Mouse (Mus musculus) stomach, postnatal 0 days (tissue): ENCODE data around the gene Asphd2. TPM values are rescaled to one million over a fixed set of nuclear protein-coding genes. Genes with fewer than 3 reads are reported as not detected.

Source experiments
- ATAC-seq: fragments of 200-750 bp; cut with Nextera tagmentation; 2 replicates; pipeline ENCODE4 v1.8.0; 2017; ENCODE audit not compliant: low FRiP score, low TSS enrichment
- DNase-seq: peaks from one replicate; pipeline ENCODE4 v3.0.0-alpha.2; 2016; ENCODE audit warnings: low spot score
- H3K27ac ChIP-seq: fragments of 300-500 bp; sonication (generic); replicated peaks from 2 replicates; pipeline ENCODE4 v1.5.1; 2014; ENCODE audit warnings: mild to moderate bottlenecking, control low read depth
- H3K27me3 ChIP-seq: fragments of 300-500 bp; sonication (generic); 2 replicates; pipeline ENCODE4 v1.6.1; 2014; ENCODE audit warnings: low read length; ENCODE audit not compliant: control insufficient read depth, insufficient read depth
- H3K36me3 ChIP-seq: fragments of 300-500 bp; sonication (generic); 2 replicates; pipeline ENCODE4 v1.6.1; 2014; ENCODE audit warnings: low read length, mixed read lengths; ENCODE audit not compliant: control insufficient read depth, insufficient read depth
- H3K4me1 ChIP-seq: fragments of 300-500 bp; sonication (generic); replicated peaks from 2 replicates; pipeline ENCODE4 v1.6.1; 2014; ENCODE audit warnings: antibody characterized with exemption; ENCODE audit not compliant: control insufficient read depth, insufficient read depth
- H3K4me2 ChIP-seq: fragments of 300-500 bp; sonication (generic); replicated peaks from 2 replicates; pipeline ENCODE4 v1.6.1; 2014; ENCODE audit warnings: low read depth, mild to moderate bottlenecking, control low read depth, moderate library complexity
- H3K4me3 ChIP-seq: fragments of 300-500 bp; sonication (generic); 2 replicates; pipeline ENCODE4 v1.5.1; 2014; ENCODE audit warnings: low read depth, low read length, control low read depth
- H3K9ac ChIP-seq: fragments of 300-500 bp; sonication (generic); 2 replicates; pipeline ENCODE4 v1.6.1; 2014; ENCODE audit warnings: mild to moderate bottlenecking, low read length, control low read depth, mixed read lengths
- H3K9me3 ChIP-seq: fragments of 300-500 bp; sonication (generic); 2 replicates; pipeline ENCODE4 v1.6.1; 2016; ENCODE audit warnings: low read length; ENCODE audit not compliant: control insufficient read depth
- CTCF ChIP-seq: IDR thresholded peaks from 2 replicates; pipeline ENCODE4 v1.5.1; 2016; ENCODE audit warnings: antibody characterized with exemption, low read depth, mild to moderate bottlenecking, moderate library complexity
- EP300 ChIP-seq: optimal IDR thresholded peaks from 2 replicates; pipeline ENCODE3; 2016; ENCODE audit warnings: antibody characterized with exemption
- WGBS: fragments of 180-500 bp; shearing (Covaris S2); extraction: QIAGEN DNeasy Blood & Tissue Kit; methylation state at CpG from one replicate; pipeline ENCODE4 v1.1.7; 2014; 5-methylcytosine and 5-hydroxymethylcytosine counted together
- polyA plus RNA-seq: library from polyadenylated mRNA; unstranded; fragments of >200 nt; fragmentation: Nextera tagmentation; extraction: Ambion mirVana; gene quantifications from 2 replicates; pipeline ENCODE4 v1.2.1, GENCODE M21; 2015

The Asphd2 gene
- polyA plus RNA-seq, 1 experiment from 2014 or later, result 4.4 TPM

- no peak overlapping the region for H3K4me3 ChIP-seq
- no peaks in the 10 kb centered on the region for H3K27me3 ChIP-seq
- ATAC-seq, result peak; percentile 79
- H3K4me1 ChIP-seq, result no peaks in the 10 kb centered on the region; the same call in 1 of the 2 replicates
- 0 out of 2 replicates have a peak overlapping the region, but pooled peaks have one; percentile 53 for H3K27ac ChIP-seq
- TF ChIP-seq EP300, result no peak
- TF ChIP-seq CTCF, result no peak
- no peak overlapping the region for H3K9ac ChIP-seq
- H3K9me3 ChIP-seq, result no peaks in the 10 kb centered on the region
- 68% methylated on average over 6 of the region's 6 CpGs for WGBS
- no peak overlapping the region for H3K4me2 ChIP-seq
- peaks cover 9% of the 10 kb centered on the region; the same call in 1 of the 2 replicates for H3K36me3 ChIP-seq
- DNase-seq, result peak; percentile 68
Measured at GRCm38 (mm10) chr5:112344092-112344960, 50.3 kb downstream of the Asphd2 start.

- peak; percentile 78 for ATAC-seq
Measured at GRCm38 (mm10) chr5:112343205-112343595, 51.5 kb downstream of the Asphd2 start.

GRCm38 (mm10) chr5:112342463-112343204 is 52.0 kb downstream of the Asphd2 start, which contains the start of the genes Srrd and Hps4:
Gene Srrd (minus strand): TSS chr5:112343040.
Gene Hps4 (plus strand): TSS chr5:112343083.
- TF ChIP-seq EP300 (no peak), CTCF (no peak)
- Histone ChIP-seq H3K4me2 (peak within 1 kb of the TSS; percentile 71), H3K27me3 (no peaks in the 10 kb centered on the region), H3K9ac (peak within 1 kb of the TSS; percentile 87), H3K4me3 (peak within 1 kb of the TSS; percentile 95), H3K4me1 (no peaks in the 10 kb centered on the region; the same call in 1 of the 2 replicates), H3K27ac (peak within 1 kb of the TSS; percentile 87), H3K36me3 (peaks cover 14% of the 10 kb centered on the region; the same call in 1 of the 2 replicates), H3K9me3 (no peaks in the 10 kb centered on the region)
- DNase-seq, result peak; percentile 85
- 2% methylated on average over 58 of the region's 64 CpGs for WGBS
- peak; percentile 45 for ATAC-seq

More at GRCm38 (mm10) chr5:112343205-112343595, 51.5 kb downstream of the Asphd2 start:
- DNase-seq, result peak; percentile 69
- H3K27me3 ChIP-seq, result no peaks in the 10 kb centered on the region
- WGBS, result 0% methylated on average over 24 of the region's 24 CpGs
- no peak for TF ChIP-seq EP300
- no peak for TF ChIP-seq CTCF
- H3K4me3 ChIP-seq, result peak overlapping the region; percentile 95
- H3K9ac ChIP-seq, result peak overlapping the region; percentile 87
- H3K27ac ChIP-seq, result peak overlapping the region; percentile 87
- peaks cover 13% of the 10 kb centered on the region; the same call in 1 of the 2 replicates for H3K36me3 ChIP-seq
- no peaks in the 10 kb centered on the region; the same call in 1 of the 2 replicates for H3K4me1 ChIP-seq
- H3K9me3 ChIP-seq, result no peaks in the 10 kb centered on the region
- peak overlapping the region; percentile 71 for H3K4me2 ChIP-seq

GRCm38 (mm10) chr5:112339215-112339614 is 55.5 kb downstream of the Asphd2 start:
- no peaks in the 10 kb centered on the region; the same call in 1 of the 2 replicates for H3K4me1 ChIP-seq
- H3K27me3 ChIP-seq, result no peaks in the 10 kb centered on the region
- no peaks in the 10 kb centered on the region for H3K9me3 ChIP-seq
- no peak overlapping the region for H3K4me2 ChIP-seq
- H3K4me3 ChIP-seq, result no peak overlapping the region
- DNase-seq, result no peak
- H3K36me3 ChIP-seq, result peaks cover 21% of the 10 kb centered on the region
- TF ChIP-seq CTCF (peak; percentile 32), EP300 (no peak)
- 61% methylated on average over 7 of the region's 7 CpGs for WGBS
- no peak for ATAC-seq
- no peak overlapping the region for H3K27ac ChIP-seq
- no peak overlapping the region for H3K9ac ChIP-seq

- Histone ChIP-seq H3K36me3 (peaks cover 38% of the 10 kb centered on the region), H3K27ac (no peak overlapping the region), H3K4me1 (no peaks in the 10 kb centered on the region), H3K9me3 (no peaks in the 10 kb centered on the region), H3K27me3 (no peaks in the 10 kb centered on the region), H3K4me2 (no peak overlapping the region), H3K4me3 (no peak overlapping the region), H3K9ac (no peak overlapping the region)
- no peak for ATAC-seq
- DNase-seq, result no peak
- TF ChIP-seq EP300 (no peak), CTCF (no peak)
- WGBS, result 91% methylated on average over 22 of the region's 22 CpGs
Measured at GRCm38 (mm10) chr5:112337004-112337403, 57.7 kb downstream of the Asphd2 start.
